Mouse (Mus musculus) inflammation-experienced regulatory T-cells, adult 6 months (primary cell): ENCODE measurements around the gene Olfr1369-ps1. TPM values are rescaled to one million over a fixed set of nuclear protein-coding genes. Genes with fewer than 3 reads are reported as not detected.
"Not testable (repeated sequence)": the region's sequence is repeated elsewhere in the genome, so short reads cannot be mapped to it uniquely, and the experiment has no call there.

Experiments
- ATAC-seq: one replicate; pipeline ENCODE4 v1.8.0; 2017
- polyA plus RNA-seq, 3 experiments: library from polyadenylated mRNA; unstranded; fragments of 100-300 nt; shearing (Covaris generic); gene quantifications; one replicate each; pipeline ENCODE4 v1.2.1; 2017

Olfr1369-ps1 gene
- under 1 TPM in 2 of 3 experiments, not detected in 1; 0.13 to 0.27 TPM for polyA plus RNA-seq

GRCm38 (mm10) chr13:21111183-21111582 is at the start of gene Olfr1369-ps1:
Gene Olfr1369-ps1, plus strand, starts transcription at chr13:21111483.
- ATAC-seq, result not testable (repeated sequence)

GRCm38 (mm10) chr13:21066021-21066420 is 45.3 kb upstream of the Olfr1369-ps1 start:
- ATAC-seq, result no peak

- no peak for ATAC-seq
These were observed 36.4 kb upstream of the Olfr1369-ps1 start, which contains the start of gene Olfr1370 for GRCm38 (mm10) chr13:21074847-21075246. Gene Olfr1370, minus strand, starts transcription at chr13:21074947.

GRCm38 (mm10) chr13:21082686-21083085 is 28.6 kb upstream of the Olfr1369-ps1 start:
- no peak for ATAC-seq

- ATAC-seq, result no peak
These were observed 1.5 kb upstream of the Olfr1369-ps1 start for GRCm38 (mm10) chr13:21109759-21110158.

GRCm38 (mm10) chr13:21110441-21110840 is 842 bp upstream of the Olfr1369-ps1 start:
- no peak for ATAC-seq

GRCm38 (mm10) chr13:21114121-21114520 is 2.8 kb downstream of the Olfr1369-ps1 start:
- ATAC-seq, result no peak

- not testable (repeated sequence) for ATAC-seq
These were observed 18.1 kb downstream of the Olfr1369-ps1 start, which contains the start of gene Olfr263 for GRCm38 (mm10) chr13:21129339-21129738. Gene Olfr263, plus strand, starts transcription at chr13:21129639.

- ATAC-seq, result no peak
These were observed 31.1 kb downstream of the Olfr1369-ps1 start for GRCm38 (mm10) chr13:21142421-21142820.

- ATAC-seq, result no peak
These were observed 34.5 kb downstream of the Olfr1369-ps1 start, which contains the start of gene Olfr1368 for GRCm38 (mm10) chr13:21145767-21146166. Gene Olfr1368, minus strand, starts transcription at chr13:21145867.

GRCm38 (mm10) chr13:21155888-21156287 is 44.6 kb downstream of the Olfr1369-ps1 start:
- no peak for ATAC-seq

GRCm38 (mm10) chr13:21158071-21158470 is 46.8 kb downstream of the Olfr1369-ps1 start:
- ATAC-seq, result no peak

GRCm38 (mm10) chr13:21158785-21159474 is 47.6 kb downstream of the Olfr1369-ps1 start:
- peak; percentile 60 for ATAC-seq

GRCm38 (mm10) chr13:21159475-21159819 is 48.2 kb downstream of the Olfr1369-ps1 start:
- ATAC-seq, result no peak

- no peak for ATAC-seq
These were observed 48.8 kb downstream of the Olfr1369-ps1 start for GRCm38 (mm10) chr13:21160041-21160511.

- peak; percentile 70 for ATAC-seq
These were observed 49.6 kb downstream of the Olfr1369-ps1 start for GRCm38 (mm10) chr13:21160657-21161590.

- ATAC-seq, result no peak
These were observed 50.3 kb downstream of the Olfr1369-ps1 start for GRCm38 (mm10) chr13:21161591-21161990.

GRCm38 (mm10) chr13:21162591-21162990 is 51.3 kb downstream of the Olfr1369-ps1 start:
- no peak for ATAC-seq

GRCm38 (mm10) chr13:21166936-21167909 is 55.9 kb downstream of the Olfr1369-ps1 start:
- ATAC-seq, result peak; percentile 42

GRCm38 (mm10) chr13:21167910-21168300 is 56.6 kb downstream of the Olfr1369-ps1 start:
- ATAC-seq, result peak; percentile 9

GRCm38 (mm10) chr13:21168371-21169011 is 57.2 kb downstream of the Olfr1369-ps1 start:
- ATAC-seq, result peak; percentile 3
